Mouse (Mus musculus) ES-E14 (cell line): ENCODE measurements around the gene Zrsr1.

Source experiments
- CHD2 ChIP-seq: IDR thresholded peaks from 2 replicates; pipeline ENCODE4 v1.6.1; 2014; ENCODE audit warnings: mild to moderate bottlenecking, low read depth, low read length, inconsistent platforms
- MAFK ChIP-seq: IDR thresholded peaks from 2 replicates; pipeline ENCODE4 v1.6.1; 2014; ENCODE audit warnings: mild to moderate bottlenecking, low read depth, low read length, inconsistent platforms; ENCODE audit not compliant: insufficient read depth

GRCm38 (mm10) chr11:22978711-22979110, 6.9 kb downstream of the Zrsr1 start:
- TF ChIP-seq MAFK: no peak
- no peak for TF ChIP-seq CHD2
